Mouse (Mus musculus): ENCODE measurements at regions not wholly inside any gene's neighbourhood (a gene's known extent, or its start where the extent isn't known, plus 50 kb on each side); places are given as distances from the start of the nearest gene placed in this dataset.

DNA sequence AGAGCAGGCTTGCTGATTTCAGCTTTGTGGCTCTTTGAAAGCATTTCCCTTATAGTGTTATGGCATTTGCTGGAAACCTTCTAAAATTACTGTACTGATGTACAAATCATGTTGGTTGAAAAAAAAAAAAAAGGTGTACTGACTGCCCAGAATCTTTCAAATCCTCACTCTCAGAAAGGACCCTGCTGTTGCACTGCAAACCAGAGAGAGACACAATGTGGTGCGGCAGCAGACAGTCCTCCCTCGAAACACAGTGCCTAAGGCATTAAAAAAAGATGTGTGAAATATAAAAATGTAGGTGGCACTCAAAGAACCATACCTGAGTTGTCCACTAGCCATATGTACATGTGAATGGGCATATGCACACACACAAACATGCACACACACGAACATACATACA is 128.3 kb downstream of the Actr3 start:
- no peak for DNase-seq (ENCODE audit: low spot score)

DNA sequence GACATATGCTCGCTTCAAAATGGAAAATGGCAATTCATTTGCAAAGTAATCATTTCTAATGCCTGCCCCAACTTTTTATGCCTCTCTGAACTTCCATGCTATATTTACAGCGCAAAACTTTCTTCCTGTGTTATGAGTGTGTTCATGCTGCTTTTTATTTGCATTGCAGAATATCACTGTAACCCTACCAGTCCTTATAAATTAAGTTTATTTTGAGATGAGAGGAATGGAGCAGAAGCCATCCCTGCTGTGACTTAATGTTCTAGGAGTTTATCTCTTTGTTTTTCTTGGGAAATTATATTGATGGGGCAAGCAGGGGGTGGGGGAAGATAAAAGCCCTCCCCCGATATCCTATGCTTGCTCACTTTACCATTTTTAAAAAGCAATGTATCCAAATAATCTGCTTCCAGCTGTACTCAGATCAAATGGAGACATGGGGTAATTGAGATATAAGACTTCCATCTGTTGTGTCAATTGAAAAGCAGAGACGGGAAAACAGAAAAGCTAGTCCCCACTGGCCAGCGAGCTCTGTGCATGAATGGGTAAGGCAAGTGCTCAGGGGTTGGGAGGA is 136.9 kb downstream of the Actr3 start:
- DNase-seq (ENCODE audit: low spot score) = no peak

- no peak for DNase-seq (ENCODE audit: low spot score)
Measured at GRCm38 (mm10) chr1:125295646-125296045, 139.9 kb downstream of the Actr3 start.

GRCm38 (mm10) chr1:125290320-125291021 is 145.1 kb downstream of the Actr3 start:
- DNase-seq (ENCODE audit: low spot score) = no peak

- DNase-seq (ENCODE audit: low spot score) = no peak
Measured at GRCm38 (mm10) chr1:125286347-125286746, 149.2 kb downstream of the Actr3 start.

- no peak for DNase-seq (ENCODE audit: low spot score)
Measured at GRCm38 (mm10) chr1:125284693-125285092, 150.8 kb downstream of the Actr3 start.

DNA sequence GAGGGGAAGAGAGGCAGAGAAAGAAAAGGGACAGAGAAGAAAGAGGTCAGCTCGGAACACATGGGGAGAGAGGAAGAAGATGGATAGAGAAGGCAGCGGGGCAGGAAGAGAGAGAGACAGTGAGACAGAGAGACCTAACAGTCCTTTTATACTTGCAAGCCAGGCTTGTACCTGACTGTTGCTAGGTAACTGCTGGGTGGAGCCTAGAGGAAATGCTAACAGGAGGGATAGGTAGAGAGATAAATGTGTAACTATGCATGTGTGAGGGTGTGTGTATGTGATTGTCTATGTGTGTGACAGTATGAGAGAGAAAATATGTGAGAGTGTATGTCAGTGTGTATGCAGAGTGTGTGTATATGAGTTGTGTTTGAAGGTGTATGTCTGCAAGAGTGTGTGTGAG is 161.8 kb downstream of the Actr3 start:
- no peak for DNase-seq (ENCODE audit: low spot score)

- no peak for DNase-seq (ENCODE audit: low spot score)
Measured at GRCm38 (mm10) chr1:125263684-125264083, 171.8 kb downstream of the Actr3 start.

GRCm38 (mm10) chr1:125263068-125263467 is 172.5 kb downstream of the Actr3 start:
- DNase-seq (ENCODE audit: low spot score) = no peak

DNA sequence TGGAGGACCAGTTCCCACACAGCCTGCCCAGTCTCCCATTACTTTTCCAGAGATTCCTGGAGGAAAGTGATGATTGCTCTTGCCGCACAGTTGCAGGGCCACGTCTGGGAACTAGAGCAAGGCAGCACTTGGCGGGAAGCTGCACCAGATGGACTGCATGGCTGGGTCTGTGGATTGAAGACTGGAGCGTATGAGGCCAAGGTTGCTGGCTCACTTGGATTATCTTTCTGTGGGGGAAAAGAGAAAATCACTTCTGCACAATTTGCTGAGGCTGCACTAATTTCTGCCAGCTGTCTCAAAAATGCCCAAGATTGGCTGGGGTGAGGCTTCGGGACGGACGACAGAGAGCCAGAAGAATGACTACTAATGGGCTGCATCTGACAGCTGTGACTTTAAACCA is 193.2 kb downstream of the Actr3 start:
- no peak for DNase-seq (ENCODE audit: low spot score)

GRCm38 (mm10) chr1:125241717-125242116 is 193.8 kb downstream of the Actr3 start:
- DNase-seq (ENCODE audit: low spot score) = no peak

DNA sequence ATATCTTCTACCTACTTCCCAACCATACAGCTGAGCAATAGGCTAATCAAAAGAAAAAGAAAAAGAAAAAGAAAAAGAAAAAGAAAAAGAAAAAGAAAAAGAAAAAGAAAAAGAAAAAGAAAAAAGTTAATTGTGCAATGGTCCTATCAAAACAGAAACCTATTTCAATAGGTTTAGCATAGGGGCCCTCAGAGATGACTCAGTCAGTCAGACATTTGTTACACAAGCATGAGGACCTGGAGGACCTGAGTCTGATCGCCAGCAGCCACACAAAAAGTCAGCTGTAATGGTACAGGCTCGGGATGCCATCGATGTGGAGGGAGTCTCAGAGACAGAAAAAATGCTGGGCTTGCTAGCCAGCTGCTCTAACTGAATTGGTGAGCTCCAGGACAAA is 197.9 kb downstream of the Actr3 start:
- DNase-seq (ENCODE audit: low spot score) = no peak

DNA sequence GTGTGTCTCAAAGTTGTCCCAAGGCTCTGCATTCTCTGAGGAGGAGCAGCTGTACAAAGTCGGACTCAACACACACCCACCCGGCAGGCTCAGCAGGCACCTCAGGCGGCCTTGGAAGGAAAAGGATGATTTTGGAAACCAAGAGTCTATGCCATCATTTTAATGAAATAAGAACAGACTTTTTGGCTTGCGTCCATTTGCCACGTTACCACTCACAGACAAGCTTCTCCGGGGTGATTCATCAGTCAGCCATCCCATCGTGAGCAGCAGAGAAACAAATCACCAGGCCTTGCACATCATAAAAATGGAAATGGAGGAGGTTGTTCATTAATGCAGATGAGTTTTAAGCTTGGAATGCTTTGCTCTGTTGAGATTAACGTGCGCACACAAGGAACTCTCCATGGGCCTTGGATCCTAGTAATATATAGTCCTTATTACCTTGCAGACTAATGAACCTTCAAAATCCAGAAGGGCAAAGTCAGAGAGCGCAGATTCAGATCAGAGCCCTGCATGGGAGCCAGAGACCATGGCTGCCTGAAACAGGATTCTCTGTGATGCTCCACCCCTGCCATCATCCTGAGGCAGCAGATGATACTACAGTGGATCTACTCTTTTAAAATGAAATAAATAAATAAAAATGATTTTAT is 198.5 kb downstream of the Actr3 start:
- no peak for DNase-seq (ENCODE audit: low spot score)

GRCm38 (mm10) chr1:125234747-125235146 is 200.8 kb downstream of the Actr3 start:
- DNase-seq (ENCODE audit: low spot score) = no peak

- no peak for DNase-seq (ENCODE audit: low spot score)
Measured at GRCm38 (mm10) chr1:125223370-125223769, 212.2 kb downstream of the Actr3 start.

DNA sequence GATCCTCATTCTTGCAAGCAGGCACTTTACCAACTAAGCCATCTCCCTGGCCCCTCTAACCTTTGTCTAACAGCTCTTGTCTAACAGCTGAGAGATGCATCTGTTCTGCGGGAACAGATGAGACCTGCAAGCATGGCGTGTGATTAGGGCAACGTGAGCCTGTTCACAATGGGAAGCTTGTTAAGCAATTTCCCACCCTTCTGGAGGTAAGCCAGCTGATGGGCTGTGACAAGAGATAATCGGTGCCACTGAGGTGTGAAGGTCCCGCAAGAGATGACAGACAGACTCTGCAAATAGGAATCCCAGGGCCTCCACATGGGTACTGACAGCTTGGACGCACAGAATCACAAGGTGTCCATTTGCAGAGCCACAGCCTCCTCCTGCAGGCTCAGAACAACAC is 219.3 kb downstream of the Actr3 start:
- no peak for DNase-seq (ENCODE audit: low spot score)

DNA sequence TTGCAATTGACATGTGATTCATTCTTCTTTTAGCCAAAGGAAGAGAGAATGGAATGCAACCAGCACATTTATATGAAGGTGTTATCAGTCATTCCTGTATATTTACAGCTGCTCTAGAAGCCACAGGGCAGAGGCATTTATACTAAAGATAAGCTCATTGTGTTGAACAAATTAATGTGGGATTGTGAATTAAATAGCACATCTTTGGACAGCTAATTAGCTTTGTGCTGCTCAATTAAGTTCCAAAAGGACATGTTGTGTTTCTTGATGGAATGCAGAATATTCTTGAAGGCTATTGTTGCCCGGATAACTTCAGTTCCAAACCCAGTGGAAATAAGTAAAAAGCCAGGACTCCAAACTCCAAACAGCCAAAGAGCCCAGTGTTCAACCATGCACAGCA is 248.4 kb downstream of the Actr3 start:
- no peak for DNase-seq (ENCODE audit: low spot score)

DNA sequence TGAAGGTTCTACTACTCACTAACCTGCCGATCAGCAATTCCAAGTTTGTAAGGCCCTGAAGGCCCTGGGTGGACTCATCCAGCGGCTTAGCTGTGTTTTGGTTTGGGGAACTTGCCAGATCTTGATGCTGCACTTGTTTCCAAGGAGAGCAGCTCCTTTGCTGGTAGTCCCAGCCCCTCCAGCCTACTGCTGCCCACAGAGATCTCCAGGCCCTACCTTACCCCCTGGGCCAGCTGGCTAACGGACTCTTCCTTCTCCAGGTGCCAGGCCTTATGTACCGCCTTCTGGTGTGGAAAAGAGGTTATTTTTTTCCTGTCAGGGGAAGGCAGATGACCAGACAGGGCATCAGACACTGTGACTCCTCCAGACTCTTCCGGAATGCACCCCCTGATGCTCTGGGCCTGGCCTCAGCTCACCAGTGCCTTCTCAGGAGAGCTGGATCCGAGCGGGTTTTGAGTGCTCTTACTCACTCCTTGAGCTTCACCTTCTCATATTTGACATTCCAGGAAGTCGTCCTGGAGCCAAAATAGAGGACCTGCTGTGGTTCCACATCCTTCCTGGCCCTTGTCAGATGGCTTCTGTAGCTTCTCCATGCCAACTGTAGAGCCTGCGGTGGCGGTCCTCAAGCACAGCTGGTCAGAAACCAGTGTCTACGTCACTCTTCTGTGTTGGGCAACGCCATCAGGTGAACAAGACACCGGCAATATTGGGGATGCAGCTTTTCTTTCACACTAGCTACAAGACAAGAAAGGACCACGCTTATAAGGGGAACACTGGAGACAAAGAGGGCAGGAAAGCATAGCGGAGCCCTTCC is 259.2 kb downstream of the Actr3 start:
- DNase-seq (ENCODE audit: low spot score) = no peak

DNA sequence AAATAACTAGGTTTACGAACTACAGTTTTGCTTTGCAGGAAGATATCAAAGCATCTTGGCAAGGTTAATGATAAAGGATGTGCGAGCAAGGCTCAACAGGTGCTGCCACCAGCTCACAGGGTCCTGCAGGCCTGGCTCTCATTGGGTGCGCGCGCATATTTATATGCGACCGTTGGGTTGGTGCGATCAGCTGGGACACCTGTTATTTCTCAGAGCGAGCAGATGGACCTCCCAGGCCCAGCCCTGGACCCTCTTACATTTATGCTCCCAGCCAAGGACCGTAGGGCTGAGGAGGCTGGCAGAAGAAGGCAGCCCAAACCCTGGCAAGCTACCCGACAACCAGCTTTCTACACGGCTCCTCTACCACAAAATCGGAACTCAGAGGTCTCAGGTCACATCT is 260.8 kb downstream of the Actr3 start:
- DNase-seq (ENCODE audit: low spot score) = no peak

- no peak for DNase-seq (ENCODE audit: low spot score)
Measured at GRCm38 (mm10) chr1:125172474-125172873, 263.1 kb downstream of the Actr3 start.

- DNase-seq (ENCODE audit: low spot score) = no peak
Measured at GRCm38 (mm10) chr1:125165226-125165625, 270.3 kb downstream of the Actr3 start.

- DNase-seq (ENCODE audit: low spot score) = no peak
Measured at GRCm38 (mm10) chr1:125158481-125158880, 277.0 kb downstream of the Actr3 start.
